Mouse (Mus musculus) cerebellum, adult 11-12 months (tissue): Measurements from ENCODE around the gene Cdk1.

Experiments used
- DNase-seq: peaks from one replicate; pipeline ENCODE4 v3.0.0; 2022

Cdk1 gene

DNA sequence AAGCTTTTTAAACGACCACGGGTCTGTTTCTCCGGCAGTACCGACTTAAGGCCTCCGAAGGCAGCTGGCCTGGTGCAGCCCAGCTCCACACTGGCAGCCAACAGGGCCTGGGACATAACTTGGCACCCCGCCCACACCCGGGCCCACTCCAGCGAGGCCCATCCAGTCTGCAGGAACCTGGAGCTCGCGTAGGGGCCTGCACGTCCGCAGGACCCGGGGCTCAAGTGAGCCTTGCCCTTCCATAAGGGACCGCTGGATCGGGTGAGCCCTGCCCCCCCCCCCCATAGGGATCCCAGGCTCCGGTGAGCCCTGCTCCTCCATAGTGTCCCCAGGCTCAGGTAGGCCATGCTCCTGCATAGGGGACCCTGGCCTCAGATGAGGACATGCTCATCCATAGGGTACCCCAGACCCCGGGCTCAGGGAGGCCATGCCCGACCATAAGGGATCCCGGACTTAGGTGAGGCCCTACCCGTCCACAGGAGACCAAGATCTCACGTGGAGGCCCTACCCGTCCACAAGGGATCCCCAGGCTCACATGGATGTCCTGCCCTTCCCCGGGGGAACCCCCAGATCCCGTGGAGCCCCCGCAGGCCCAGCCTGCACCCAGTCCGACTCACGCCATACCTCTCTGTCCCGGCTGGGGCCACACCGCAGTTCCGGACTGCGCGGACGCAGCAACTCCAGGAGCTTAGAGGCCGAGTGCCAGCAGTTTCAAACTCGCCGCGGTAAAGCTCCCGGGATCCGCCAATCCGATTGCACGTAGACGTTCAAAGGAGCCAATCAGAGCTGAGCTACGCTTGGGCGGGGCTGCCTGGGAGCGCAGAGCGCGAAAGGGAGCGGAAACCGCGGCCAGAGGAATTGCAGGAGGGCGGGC is at the start of gene Cdk1:
Gene Cdk1, minus strand, starts transcription at position 727 of the 874 bp plus-strand sequence.
- DNase-seq: peak; percentile 92

GRCm38 (mm10) chr10:69399814-69400385 is 47.2 kb upstream of the Cdk1 start:
- no peak for DNase-seq

DNA sequence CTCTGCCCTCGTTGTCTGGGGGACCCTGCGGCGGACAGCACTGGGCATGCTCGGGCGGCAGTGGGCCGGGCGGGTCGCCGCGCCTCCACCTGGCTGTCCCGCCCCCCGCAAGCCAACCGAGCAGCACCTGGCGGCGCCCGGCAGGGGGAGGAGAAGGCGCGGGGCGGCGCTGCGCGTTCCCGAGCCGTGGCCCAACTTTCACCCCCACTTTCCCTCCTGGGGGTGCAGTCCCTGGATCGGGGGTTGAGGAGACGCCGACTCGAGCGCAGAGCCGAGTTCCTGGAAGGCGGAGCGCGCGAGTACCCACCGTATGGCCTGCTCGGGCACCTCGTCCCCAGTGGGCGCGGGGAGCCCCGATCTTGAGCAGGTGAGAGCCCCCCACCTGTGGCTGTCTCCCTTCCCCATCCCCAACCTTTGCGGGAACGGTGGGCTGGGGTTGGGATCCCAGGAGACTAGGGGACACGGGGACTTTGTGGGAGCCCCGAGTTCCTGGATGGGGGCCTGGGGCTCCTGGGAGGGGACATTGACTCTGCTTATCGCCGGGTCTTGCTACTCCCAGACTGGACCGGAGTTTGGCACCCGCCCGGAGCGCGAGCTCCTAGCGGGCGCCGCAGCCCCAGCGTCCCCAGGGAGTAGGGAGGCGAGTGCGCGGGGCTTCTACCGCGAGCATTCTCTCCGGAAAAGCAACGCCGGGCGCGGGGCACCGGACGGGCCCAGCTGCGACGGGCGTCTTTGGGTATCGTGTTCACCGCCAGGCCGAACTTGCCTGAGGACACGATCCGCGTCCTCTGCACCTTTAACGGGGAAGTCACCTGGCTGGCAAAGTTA is 46.2 kb upstream of the Cdk1 start, which contains the start of gene Ank3:
Gene Ank3, plus strand, starts transcription at position 11 of the 828 bp plus-strand sequence.
- DNase-seq: no peak

GRCm38 (mm10) chr10:69398197-69398762 is 45.5 kb upstream of the Cdk1 start:
- no peak for DNase-seq

GRCm38 (mm10) chr10:69389511-69389910 is 36.8 kb upstream of the Cdk1 start:
- no peak for DNase-seq

DNA sequence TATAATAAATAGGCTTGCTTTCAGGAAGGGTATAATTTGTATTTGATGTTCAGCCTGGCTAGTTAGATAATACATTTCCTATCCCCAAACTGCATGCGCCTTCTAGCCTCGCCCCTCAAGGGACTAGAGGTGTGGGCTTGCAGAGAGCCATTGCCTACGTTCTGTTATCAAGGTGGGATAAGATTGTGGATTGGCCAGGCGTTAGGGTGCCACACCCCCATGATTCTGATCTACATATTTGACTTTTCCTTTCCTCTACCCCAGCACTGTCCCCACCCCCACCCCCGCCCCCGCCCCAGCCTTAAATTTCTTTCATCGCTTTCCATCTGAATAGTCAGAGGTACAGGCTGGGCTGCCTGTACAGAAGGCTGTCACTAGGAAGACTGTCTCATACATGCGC is 34.0 kb upstream of the Cdk1 start:
- no peak for DNase-seq

DNA sequence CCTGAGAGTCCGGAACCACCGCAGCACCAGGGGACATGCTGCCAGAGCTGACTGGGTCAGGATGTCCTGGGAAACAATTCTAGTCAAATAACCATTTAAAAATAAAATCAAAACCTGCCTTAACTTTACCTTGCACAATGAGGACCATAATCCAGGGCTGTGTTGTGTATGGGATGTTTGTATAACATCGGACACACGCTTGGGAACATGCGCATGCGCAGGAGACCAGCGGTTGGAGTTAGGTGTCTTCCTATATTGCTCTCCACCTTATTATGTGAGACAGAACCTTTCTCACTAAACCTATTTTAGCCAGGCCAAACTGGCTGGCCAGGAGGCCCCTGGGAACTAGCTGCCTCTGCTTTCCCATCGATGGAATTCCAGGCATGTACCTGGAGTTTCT is 32.4 kb upstream of the Cdk1 start:
- no peak for DNase-seq

GRCm38 (mm10) chr10:69384640-69385039 is 31.9 kb upstream of the Cdk1 start:
- no peak for DNase-seq

DNA sequence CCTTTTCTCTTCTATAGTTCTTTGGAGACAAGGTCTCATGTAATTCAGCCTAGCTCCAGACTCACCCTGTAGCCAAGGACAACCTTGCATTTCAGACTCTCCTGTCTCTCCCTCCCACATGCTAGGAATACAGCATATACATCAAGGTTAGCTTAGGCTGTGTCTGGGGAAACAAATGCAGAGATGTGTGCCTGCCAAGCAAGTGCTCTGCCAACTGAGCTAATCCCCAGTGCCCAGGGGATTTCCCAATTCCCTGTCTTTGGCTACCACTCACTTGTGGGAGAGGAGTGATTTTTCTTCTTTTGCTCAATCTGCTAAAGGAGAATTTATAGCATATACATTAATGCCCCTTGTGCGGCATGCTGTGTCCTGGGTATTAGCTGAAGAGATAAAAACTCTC is 30.4 kb upstream of the Cdk1 start:
- DNase-seq: no peak

DNA sequence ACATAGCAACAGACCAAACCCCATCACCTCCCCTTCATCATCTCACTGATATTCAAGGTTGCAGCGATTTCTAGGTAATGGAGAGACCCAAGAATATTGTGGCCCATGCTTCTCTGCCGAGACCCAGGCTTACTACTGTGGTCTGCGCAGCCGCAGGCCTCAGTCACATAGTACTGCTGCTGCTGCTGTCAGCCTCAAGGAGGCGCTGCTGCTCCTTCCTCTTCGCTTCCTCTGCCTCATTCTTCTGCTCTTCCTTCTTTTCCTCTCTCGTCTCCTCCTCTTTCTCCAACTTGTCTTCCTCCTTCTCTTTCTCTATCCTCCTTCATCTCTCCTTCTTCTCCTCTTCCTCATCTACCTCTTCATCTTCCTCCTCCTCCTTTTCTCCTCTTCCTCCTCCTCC is 22.4 kb upstream of the Cdk1 start:
- no peak for DNase-seq

DNA sequence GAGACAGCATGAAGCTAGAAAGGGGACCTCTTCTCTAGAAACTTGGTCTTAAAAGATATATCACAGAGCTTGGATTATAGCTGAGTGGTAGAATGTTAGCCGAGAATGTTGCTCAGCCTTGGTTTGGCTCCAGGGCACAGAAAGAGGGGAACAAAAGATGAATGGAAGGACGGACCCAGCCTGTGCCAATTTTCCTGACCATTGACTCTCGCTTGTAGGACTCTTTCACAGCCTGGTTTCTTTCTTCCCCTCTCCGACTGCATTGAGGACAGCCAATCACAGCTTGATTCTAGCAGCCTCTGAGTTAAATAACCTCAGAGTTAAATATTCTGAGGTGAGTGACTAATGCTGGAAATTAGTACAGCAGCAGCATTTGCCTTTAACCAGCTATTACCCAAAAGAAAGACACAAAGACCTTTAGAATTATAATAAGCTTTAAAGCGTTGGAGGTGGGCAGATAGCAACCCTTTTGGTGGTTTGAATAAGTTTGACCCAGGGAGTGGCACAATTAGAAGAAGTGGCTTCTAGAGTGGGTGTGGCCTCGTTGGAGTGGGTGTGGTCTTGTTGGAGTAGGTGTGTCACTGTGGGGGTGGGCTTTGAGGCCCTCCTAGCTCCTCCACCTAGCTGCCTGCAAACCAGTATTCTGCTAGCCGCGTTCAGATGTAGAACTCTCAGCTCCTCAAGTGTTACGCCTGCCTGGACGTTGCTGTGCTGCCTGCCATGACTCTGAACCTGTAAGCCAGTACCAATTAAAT is 21.2 kb upstream of the Cdk1 start:
- no peak for DNase-seq

DNA sequence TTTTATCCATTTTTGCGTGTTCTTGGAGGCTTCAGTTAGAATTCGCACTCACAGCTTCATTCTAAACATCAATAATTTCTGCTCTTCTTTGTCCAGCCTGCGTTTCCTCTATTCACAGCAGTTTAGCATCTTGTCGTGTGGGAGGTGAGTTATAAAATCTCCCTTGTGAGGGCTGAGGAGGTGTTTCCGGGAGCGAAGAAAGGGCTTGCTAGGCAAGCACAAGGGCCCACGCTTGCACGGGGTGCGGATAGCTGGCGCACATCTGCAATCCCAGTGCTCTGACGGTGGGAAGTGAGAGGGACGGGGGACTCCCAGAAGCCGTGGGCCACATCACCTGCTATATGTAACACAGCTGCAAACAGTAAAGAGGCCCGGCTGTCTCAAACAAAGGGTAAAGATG is 19.3 kb upstream of the Cdk1 start:
- no peak for DNase-seq

GRCm38 (mm10) chr10:69371441-69371840 is 18.7 kb upstream of the Cdk1 start:
- no peak for DNase-seq

DNA sequence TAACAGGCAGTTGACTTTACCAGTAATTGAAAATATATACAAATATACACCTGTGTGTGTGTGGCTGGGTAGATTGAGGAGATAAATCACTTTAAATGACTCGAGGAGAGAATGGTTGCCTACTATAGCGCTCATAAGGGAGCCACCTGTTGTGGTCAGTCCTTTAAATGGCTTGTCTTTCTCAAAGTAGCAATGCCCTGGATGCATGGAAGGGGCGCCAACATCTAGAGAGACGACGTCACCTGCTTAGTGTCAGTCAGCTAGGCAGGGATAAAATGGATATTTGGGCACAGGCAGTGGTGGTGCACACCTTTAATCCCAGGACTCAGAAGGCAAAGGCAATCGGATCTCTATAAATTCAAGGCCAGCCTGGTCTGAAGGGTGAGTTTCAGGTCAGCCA is 16.6 kb upstream of the Cdk1 start:
- DNase-seq: no peak

GRCm38 (mm10) chr10:69366877-69367387 is 14.2 kb upstream of the Cdk1 start:
- DNase-seq: no peak

GRCm38 (mm10) chr10:69366208-69366607 is 13.5 kb upstream of the Cdk1 start:
- no peak for DNase-seq

DNA sequence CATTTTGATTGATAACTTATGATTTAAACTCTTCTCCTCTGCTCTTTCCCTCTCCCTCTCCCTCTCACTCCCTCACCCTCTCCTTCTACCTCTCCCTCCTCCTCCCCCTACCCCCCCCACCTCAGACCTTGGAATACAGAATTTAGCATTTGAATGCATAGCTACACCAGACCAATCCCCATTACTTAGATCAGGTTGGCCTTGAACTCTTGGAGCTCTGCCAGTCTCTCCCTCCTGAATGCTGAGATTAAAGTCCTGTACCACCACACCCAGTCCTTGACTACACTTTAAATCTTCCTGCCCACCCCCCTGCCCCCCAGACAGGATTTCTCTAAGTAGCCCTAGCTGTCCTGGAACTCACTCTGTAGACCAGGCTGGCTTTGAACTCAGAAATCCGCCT is 6.9 kb upstream of the Cdk1 start:
- DNase-seq: no peak

DNA sequence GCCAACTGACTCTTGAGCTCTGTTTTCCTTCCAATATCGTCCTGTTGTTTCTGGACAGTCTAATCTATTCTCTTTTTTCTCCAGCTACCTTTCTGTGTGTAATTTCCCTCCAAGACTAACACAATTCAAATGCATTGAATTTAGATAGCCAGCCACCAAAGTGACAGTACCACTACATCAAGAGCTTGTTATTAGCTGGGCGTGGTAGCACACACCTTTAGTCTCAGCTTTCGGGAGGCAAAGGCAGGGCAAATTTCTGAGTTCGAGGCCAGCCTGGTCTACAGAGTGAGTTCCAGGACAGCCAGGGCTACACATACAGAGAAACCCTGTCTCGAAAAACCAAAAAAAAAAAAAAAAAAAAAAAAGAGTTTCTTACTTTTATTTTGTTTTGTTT is 345 bp upstream of the Cdk1 start:
- peak; percentile 2 for DNase-seq

DNA sequence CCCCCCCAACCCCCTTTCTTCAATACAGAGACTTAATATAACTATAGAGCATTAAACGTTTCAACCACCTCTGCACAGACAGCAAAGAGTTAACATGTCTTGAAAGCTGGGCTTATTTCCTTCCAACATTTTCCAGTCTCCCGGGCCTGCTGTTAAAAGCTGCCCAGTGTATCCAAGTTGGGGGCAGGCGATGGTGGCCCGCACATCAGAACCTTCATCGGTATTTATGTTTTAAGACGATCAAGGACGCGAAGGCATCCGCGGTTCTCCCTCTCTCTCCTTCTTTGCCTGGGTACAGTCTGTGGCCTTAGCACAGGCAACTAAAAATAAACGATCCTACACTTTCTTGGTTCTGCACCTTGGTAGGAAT is 911 bp downstream of the Cdk1 start:
- DNase-seq: no peak

- DNase-seq: no peak
Observed at GRCm38 (mm10) chr10:69351071-69351841, 1.5 kb downstream of the Cdk1 start.

- no peak for DNase-seq
Observed at GRCm38 (mm10) chr10:69348206-69348605, 4.5 kb downstream of the Cdk1 start.

DNA sequence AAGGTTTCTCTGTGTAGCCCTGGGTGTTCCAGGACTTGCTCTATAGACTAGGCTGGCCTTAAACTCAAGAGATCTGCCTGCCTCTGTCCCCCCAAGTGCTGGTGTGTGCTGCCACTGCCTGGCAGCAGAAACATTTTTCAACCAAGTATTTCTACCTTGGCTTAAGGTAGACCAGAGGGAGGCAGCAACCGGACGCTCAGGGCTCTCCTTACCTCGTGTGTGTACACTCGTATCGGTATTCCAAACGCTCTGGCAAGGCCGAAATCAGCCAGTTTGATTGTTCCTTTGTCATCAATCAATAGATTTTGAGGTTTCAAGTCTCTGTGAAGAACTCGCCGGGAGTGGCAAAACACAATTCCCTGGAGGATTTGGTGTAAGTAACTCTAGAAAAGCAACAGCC is 10.4 kb downstream of the Cdk1 start:
- no peak for DNase-seq
